ENCODE assay signal across 8 mouse cellular contexts in genomic region chr15:36399355-36400012, GRCm38 (mm10).
A peak's percentile ranks its signal among the peaks of the same experiment; 100 is the strongest.
DNase-seq lines count a peak whose midpoint lies in the region; ATAC-seq and TF ChIP-seq lines count a peak whose summit lies in the region.

No protein-coding gene starts in this region.

- no peaks in the 10 kb centered on the region for H3K9me3 ChIP-seq in hindbrain, embryonic 15.5 days
- H3K9me3 ChIP-seq in hindbrain, embryonic 12.5 days (replicated peaks): no peaks in the 10 kb centered on the region
- no peaks in the 10 kb centered on the region for H3K9me3 ChIP-seq in heart, postnatal 0 days (replicated peaks; ENCODE audit: control insufficient read depth, low read length)
- no peaks in the 10 kb centered on the region for H3K9me3 ChIP-seq in lung, postnatal 0 days (ENCODE audit: low read length)

- no peak overlapping the region for H3K4me3 ChIP-seq in hindbrain, embryonic 15.5 days
- H3K4me3 ChIP-seq in hindbrain, embryonic 12.5 days: no peak overlapping the region
- H3K4me3 ChIP-seq in heart, postnatal 0 days (ENCODE audit: low read depth, low read length): no peak overlapping the region
- H3K4me3 ChIP-seq in lung, postnatal 0 days (ENCODE audit: low read depth, low read length): no peak overlapping the region

- H3K9ac ChIP-seq in hindbrain, embryonic 15.5 days: no peak overlapping the region
- H3K9ac ChIP-seq in hindbrain, embryonic 12.5 days: no peak overlapping the region
- no peak overlapping the region for H3K9ac ChIP-seq in heart, postnatal 0 days (replicated peaks; ENCODE audit: low read depth, low read length)
- H3K9ac ChIP-seq in lung, postnatal 0 days (replicated peaks; ENCODE audit: low read depth): no peak overlapping the region

- H3K36me3 ChIP-seq in hindbrain, embryonic 15.5 days: no peaks in the 10 kb centered on the region
- H3K36me3 ChIP-seq in hindbrain, embryonic 12.5 days: no peaks in the 10 kb centered on the region
- H3K36me3 ChIP-seq in heart, postnatal 0 days (replicated peaks; ENCODE audit: control insufficient read depth, insufficient read depth, low read length): no peaks in the 10 kb centered on the region
- H3K36me3 ChIP-seq in lung, postnatal 0 days (ENCODE audit: insufficient read depth, low read length): no peaks in the 10 kb centered on the region

- H3K4me1 ChIP-seq in hindbrain, embryonic 15.5 days (replicated peaks): peaks cover 13% of the 10 kb centered on the region
- peaks cover 10% of the 10 kb centered on the region for H3K4me1 ChIP-seq in hindbrain, embryonic 12.5 days
- H3K4me1 ChIP-seq in heart, postnatal 0 days (ENCODE audit: control insufficient read depth, insufficient read depth): 0 out of 2 replicates have a peak, but pooled peaks cover 6% of the 10 kb centered on the region
- no peaks in the 10 kb centered on the region for H3K4me1 ChIP-seq in lung, postnatal 0 days (ENCODE audit: insufficient read depth, low read depth, low read length)

- no peaks in the 10 kb centered on the region for H3K27me3 ChIP-seq in hindbrain, embryonic 15.5 days
- H3K27me3 ChIP-seq in hindbrain, embryonic 12.5 days: no peaks in the 10 kb centered on the region
- H3K27me3 ChIP-seq in heart, postnatal 0 days (ENCODE audit: control insufficient read depth, insufficient read depth, low read length): no peaks in the 10 kb centered on the region
- H3K27me3 ChIP-seq in lung, postnatal 0 days (replicated peaks; ENCODE audit: insufficient read depth, low read length): no peaks in the 10 kb centered on the region

- peak overlapping the region; percentile 57 for H3K27ac ChIP-seq in hindbrain, embryonic 15.5 days (replicated peaks)
- no peak overlapping the region for H3K27ac ChIP-seq in hindbrain, embryonic 12.5 days
- peak overlapping the region; percentile 16; the same call in 1 of the 2 replicates for H3K27ac ChIP-seq in heart, postnatal 0 days (ENCODE audit: low read depth)
- no peak overlapping the region for H3K27ac ChIP-seq in lung, postnatal 0 days (ENCODE audit: low read length)

- no peak overlapping the region for H3K4me2 ChIP-seq in hindbrain, embryonic 15.5 days
- H3K4me2 ChIP-seq in hindbrain, embryonic 12.5 days (replicated peaks): no peak overlapping the region
- H3K4me2 ChIP-seq in heart, postnatal 0 days (ENCODE audit: low read depth, low read length): no peak overlapping the region
- no peak overlapping the region for H3K4me2 ChIP-seq in lung, postnatal 0 days (replicated peaks; ENCODE audit: low read depth, low read length)

- ATAC-seq in hindbrain, embryonic 15.5 days (ENCODE audit: low FRiP score, low read depth): 0 out of 2 replicates have a peak, but pooled peaks have one; percentile 39
- ATAC-seq in hindbrain, embryonic 12.5 days (ENCODE audit: low FRiP score): no peak
- peak; percentile 86 for ATAC-seq in erythroblast, adult 5-6 weeks (replicated peaks; ENCODE audit: low FRiP score, poor library complexity, severe bottlenecking)
- ATAC-seq in heart, postnatal 0 days (ENCODE audit: insufficient read depth, low read depth): no peak
- no peak for ATAC-seq in lung, postnatal 0 days

- no peak for TF ChIP-seq CTCF in heart, postnatal 0 days (IDR thresholded peaks at IDR 0.05; ENCODE audit: low read depth)
- TF ChIP-seq CTCF in lung, postnatal 0 days (IDR thresholded peaks at IDR 0.05): no peak

- 57% methylated on average over 7 of the region's 7 CpGs for WGBS in hindbrain, embryonic 15.5 days
- 68% methylated on average over 7 of the region's 7 CpGs for WGBS in hindbrain, embryonic 12.5 days
- 20% methylated on average over 7 of the region's 7 CpGs for WGBS in heart, postnatal 0 days
- 30% methylated on average over 7 of the region's 7 CpGs for whole genome bisulfite sequencing in lung, postnatal 0 days

- TF ChIP-seq EP300 in heart, postnatal 0 days (IDR thresholded peaks at IDR 0.05; ENCODE audit: low read depth): no peak
- no peak for TF ChIP-seq EP300 in lung, postnatal 0 days (IDR thresholded peaks at IDR 0.05)

- peak; percentile 38 for DNase-seq in heart, postnatal 0 days (ENCODE audit: low spot score)
- peak; percentile 56 for DNase-seq in lung, postnatal 0 days (ENCODE audit: low spot score)
- DNase-seq in urinary bladder, postnatal 25 days (ENCODE audit: low spot score): no peak
- no peak for DNase-seq in cerebellum, postnatal 14 days
- DNase-seq in spleen, postnatal 14 days (ENCODE audit: low spot score in 2 of 2): no peak

Comparison
In these comparisons a context has a peak if more than half of its experiments do, and no peak if none do; other contexts are left out.
1. ATAC-seq: peak in hindbrain, embryonic 15.5 days (single experiment) and erythroblast, adult 5-6 weeks (single experiment); none in hindbrain, embryonic 12.5 days (single experiment), heart, postnatal 0 days (single experiment) and lung, postnatal 0 days (single experiment).
2. H3K27ac ChIP-seq: peak in hindbrain, embryonic 15.5 days (single experiment) and heart, postnatal 0 days (single experiment); none in hindbrain, embryonic 12.5 days (single experiment) and lung, postnatal 0 days (single experiment).
3. DNase-seq: peak in heart, postnatal 0 days (single experiment) and lung, postnatal 0 days (single experiment); none in urinary bladder, postnatal 25 days (single experiment), cerebellum, postnatal 14 days (0 of 2) and spleen, postnatal 14 days (0 of 2).